Mouse (Mus musculus) embryonic facial prominence, embryonic 14.5 days (tissue): Measurements from ENCODE around the gene Cadps. TPM values are rescaled to one million over a fixed set of nuclear protein-coding genes. Genes with fewer than 3 reads are reported as not detected.

Experiments used
- ATAC-seq: fragments of 200-750 bp; cut with Nextera tagmentation; 2 replicates; pipeline ENCODE4 v1.8.0; 2017; ENCODE audit warnings: low read depth, moderate number of reproducible peaks, moderate TSS enrichment
- DNase-seq: peaks from one replicate; pipeline ENCODE4 v3.0.0-alpha.2; 2015; ENCODE audit warnings: low spot score
- H3K27ac ChIP-seq: fragments of 300-500 bp; sonication (generic); replicated peaks from 2 replicates; pipeline ENCODE4 v1.5.1; 2014; ENCODE audit warnings: low read depth, mild to moderate bottlenecking, low read length, moderate library complexity
- H3K27me3 ChIP-seq: fragments of 300-500 bp; sonication (generic); replicated peaks from 2 replicates; pipeline ENCODE4 v1.6.1; 2014; ENCODE audit warnings: low read length; ENCODE audit not compliant: control insufficient read depth, insufficient read depth
- H3K36me3 ChIP-seq: fragments of 300-500 bp; sonication (generic); 2 replicates; pipeline ENCODE4 v1.6.1; 2014; ENCODE audit warnings: low read length, mixed read lengths; ENCODE audit not compliant: control insufficient read depth, insufficient read depth
- H3K4me1 ChIP-seq: fragments of 300-500 bp; sonication (generic); 2 replicates; pipeline ENCODE4 v1.6.1; 2014; ENCODE audit warnings: antibody characterized with exemption, low read length; ENCODE audit not compliant: control insufficient read depth, insufficient read depth
- H3K4me2 ChIP-seq: fragments of 300-500 bp; sonication (generic); 2 replicates; pipeline ENCODE4 v1.6.1; 2014; ENCODE audit warnings: low read depth, mild to moderate bottlenecking, low read length, moderate library complexity, mixed read lengths
- H3K4me3 ChIP-seq: fragments of 300-500 bp; sonication (generic); 2 replicates; pipeline ENCODE4 v1.5.1; 2014; ENCODE audit warnings: low read depth, mild to moderate bottlenecking, low read length
- H3K9ac ChIP-seq: fragments of 300-500 bp; sonication (generic); 2 replicates; pipeline ENCODE4 v1.6.1; 2014; ENCODE audit warnings: low read depth, mild to moderate bottlenecking, low read length, moderate library complexity, mixed read lengths
- H3K9me3 ChIP-seq: fragments of 300-500 bp; sonication (generic); 2 replicates; pipeline ENCODE4 v1.6.1; 2016; ENCODE audit warnings: low read length; ENCODE audit not compliant: control insufficient read depth
- WGBS: fragments of 180-500 bp; shearing (Covaris S2); extraction: QIAGEN DNeasy Blood & Tissue Kit; methylation state at CpG from one replicate; pipeline ENCODE4 v1.1.7; 2014; 5-methylcytosine and 5-hydroxymethylcytosine counted together
- polyA plus RNA-seq: library from polyadenylated mRNA; unstranded; fragments of >200 nt; fragmentation: Nextera tagmentation; extraction: Ambion mirVana; gene quantifications from 2 replicates; pipeline ENCODE4 v1.2.1, GENCODE M21; 2014

Gene Cadps
- polyA plus RNA-seq, 1 experiment from 2014 or later: 5.0 TPM

- Histone ChIP-seq H3K27me3 (peaks cover 33% of the 10 kb centered on the region), H3K4me2 (peak overlapping the region; percentile 91), H3K9ac (peak overlapping the region; percentile 61), H3K9me3 (no peaks in the 10 kb centered on the region), H3K36me3 (no peaks in the 10 kb centered on the region), H3K4me1 (peaks cover 10% of the 10 kb centered on the region), H3K27ac (peak overlapping the region; percentile 67), H3K4me3 (peak overlapping the region; percentile 51)
- WGBS: 0% methylated on average over 21 of the region's 58 CpGs
- ATAC-seq (peak; percentile 92), DNase-seq (peak; percentile 74)
Measured at GRCm38 (mm10) chr14:12821831-12822490, 918 bp downstream of the Cadps start.

GRCm38 (mm10) chr14:12821156-12821813, 1.6 kb downstream of the Cadps start:
- DNase-seq: peak; percentile 17
- Histone ChIP-seq H3K4me2 (peak overlapping the region; percentile 91), H3K36me3 (no peaks in the 10 kb centered on the region), H3K4me1 (peaks cover 10% of the 10 kb centered on the region), H3K4me3 (peak overlapping the region; percentile 51), H3K27me3 (peaks cover 33% of the 10 kb centered on the region), H3K9ac (peak overlapping the region; percentile 61), H3K9me3 (no peaks in the 10 kb centered on the region), H3K27ac (no peak overlapping the region)
- ATAC-seq: peak; percentile 2; the same call in 1 of the 2 replicates
- WGBS: 0% methylated on average over 9 of the region's 13 CpGs

GRCm38 (mm10) chr14:12820149-12820548, 2.7 kb downstream of the Cadps start:
- WGBS: 81% methylated on average over 1 of the region's 1 CpGs

GRCm38 (mm10) chr14:12818442-12818841, 4.4 kb downstream of the Cadps start:
- H3K9me3 ChIP-seq: no peaks in the 10 kb centered on the region
- H3K4me1 ChIP-seq: peaks cover 10% of the 10 kb centered on the region
- DNase-seq (no peak), ATAC-seq (no peak)
- 55% methylated on average over 1 of the region's 1 CpGs for WGBS
- no peaks in the 10 kb centered on the region for H3K36me3 ChIP-seq
- H3K27ac ChIP-seq: no peak overlapping the region
- H3K4me3 ChIP-seq: no peak overlapping the region
- no peak overlapping the region for H3K9ac ChIP-seq
- H3K27me3 ChIP-seq: peaks cover 28% of the 10 kb centered on the region
- H3K4me2 ChIP-seq: no peak overlapping the region

More at GRCm38 (mm10) chr14:12820149-12820548, 2.7 kb downstream of the Cadps start:
- Histone ChIP-seq H3K4me1 (peaks cover 10% of the 10 kb centered on the region), H3K4me2 (no peak overlapping the region), H3K9ac (no peak overlapping the region), H3K4me3 (no peak overlapping the region), H3K9me3 (no peaks in the 10 kb centered on the region), H3K27me3 (peaks cover 33% of the 10 kb centered on the region), H3K27ac (no peak overlapping the region), H3K36me3 (no peaks in the 10 kb centered on the region)
- DNase-seq (no peak), ATAC-seq (no peak)

- Histone ChIP-seq H3K4me3 (no peak overlapping the region), H3K27me3 (no peaks in the 10 kb centered on the region), H3K4me2 (no peak overlapping the region), H3K4me1 (no peaks in the 10 kb centered on the region), H3K9ac (no peak overlapping the region), H3K27ac (no peak overlapping the region), H3K36me3 (no peaks in the 10 kb centered on the region), H3K9me3 (no peaks in the 10 kb centered on the region)
- 81% methylated on average over 3 of the region's 3 CpGs for WGBS
- no peak for DNase-seq
- no peak for ATAC-seq
Measured at GRCm38 (mm10) chr14:12812072-12812471, 10.8 kb downstream of the Cadps start.

- WGBS: 56% methylated on average over 1 of the region's 1 CpGs
- no peaks in the 10 kb centered on the region for H3K4me1 ChIP-seq
- DNase-seq: no peak
- no peak overlapping the region for H3K9ac ChIP-seq
- H3K4me3 ChIP-seq: no peak overlapping the region
- no peaks in the 10 kb centered on the region for H3K27me3 ChIP-seq
- no peaks in the 10 kb centered on the region for H3K36me3 ChIP-seq
- no peak overlapping the region for H3K27ac ChIP-seq
- H3K4me2 ChIP-seq: no peak overlapping the region
- no peak for ATAC-seq
- H3K9me3 ChIP-seq: no peaks in the 10 kb centered on the region
Measured at GRCm38 (mm10) chr14:12802995-12803394, 19.9 kb downstream of the Cadps start.

GRCm38 (mm10) chr14:12801100-12801499, 21.8 kb downstream of the Cadps start:
- no peak overlapping the region for H3K4me3 ChIP-seq
- H3K27ac ChIP-seq: no peak overlapping the region
- ATAC-seq: no peak
- 74% methylated on average over 2 of the region's 2 CpGs for WGBS
- no peaks in the 10 kb centered on the region for H3K4me1 ChIP-seq
- no peaks in the 10 kb centered on the region for H3K9me3 ChIP-seq
- H3K9ac ChIP-seq: no peak overlapping the region
- H3K4me2 ChIP-seq: no peak overlapping the region
- no peaks in the 10 kb centered on the region for H3K27me3 ChIP-seq
- H3K36me3 ChIP-seq: no peaks in the 10 kb centered on the region
- no peak for DNase-seq

- no peaks in the 10 kb centered on the region for H3K4me1 ChIP-seq
- DNase-seq (no peak), ATAC-seq (no peak)
- no peak overlapping the region for H3K9ac ChIP-seq
- no peaks in the 10 kb centered on the region for H3K36me3 ChIP-seq
- H3K9me3 ChIP-seq: no peaks in the 10 kb centered on the region
- no peaks in the 10 kb centered on the region for H3K27me3 ChIP-seq
- no peak overlapping the region for H3K4me2 ChIP-seq
- no peak overlapping the region for H3K27ac ChIP-seq
- H3K4me3 ChIP-seq: no peak overlapping the region
Measured at GRCm38 (mm10) chr14:12798926-12799325, 24.0 kb downstream of the Cadps start.

GRCm38 (mm10) chr14:12784296-12784695, 38.6 kb downstream of the Cadps start:
- DNase-seq: no peak
- WGBS: 77% methylated on average over 1 of the region's 1 CpGs
- H3K4me2 ChIP-seq: no peak overlapping the region
- H3K4me3 ChIP-seq: no peak overlapping the region
- no peak for ATAC-seq
- H3K9me3 ChIP-seq: no peaks in the 10 kb centered on the region
- no peak overlapping the region for H3K9ac ChIP-seq
- H3K36me3 ChIP-seq: no peaks in the 10 kb centered on the region
- no peaks in the 10 kb centered on the region for H3K27me3 ChIP-seq
- no peak overlapping the region for H3K27ac ChIP-seq
- H3K4me1 ChIP-seq: no peaks in the 10 kb centered on the region
